Mouse (Mus musculus): ENCODE measurements around the gene Fam129a.

Fam129a gene

DNA sequence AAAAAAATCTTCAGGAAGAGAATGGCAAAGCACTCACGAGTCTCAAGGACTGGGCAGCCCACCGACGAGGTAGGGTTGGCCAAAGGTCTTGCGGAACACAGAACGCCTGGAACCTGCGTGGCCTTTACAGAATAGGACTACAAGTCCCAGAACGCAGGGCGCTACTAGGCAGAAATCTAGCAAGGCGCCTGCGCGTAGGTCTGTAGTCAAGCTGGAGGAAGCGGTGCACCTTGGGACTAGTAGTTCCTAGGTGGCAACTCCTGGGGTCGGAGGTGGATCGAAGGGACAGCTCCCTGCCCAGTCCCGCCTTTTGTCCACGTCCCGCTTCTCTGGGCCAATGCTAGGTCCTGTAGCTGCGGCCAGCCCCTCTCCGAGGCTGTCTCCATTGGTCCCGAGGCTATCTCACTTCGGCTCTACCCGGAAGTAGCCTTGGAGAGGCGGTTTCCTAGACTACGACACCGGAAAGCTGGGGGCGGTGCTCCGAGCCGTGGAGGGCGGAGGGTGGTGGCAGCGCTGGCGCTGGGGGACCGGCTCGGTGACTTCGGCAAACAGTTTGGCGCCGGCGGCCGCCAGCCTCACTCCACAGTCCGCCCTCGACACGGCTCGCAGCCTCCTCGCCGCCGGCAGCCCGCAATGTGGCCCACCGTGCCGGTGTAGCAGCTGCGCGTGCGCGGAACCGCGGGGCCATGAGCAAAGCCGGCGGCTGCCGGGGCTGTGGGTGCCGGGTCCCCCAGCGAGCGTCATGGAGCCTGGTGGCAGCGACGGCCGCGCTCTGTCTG, 184.1 kb downstream of the Fam129a start, which contains the start of gene Edem3:
TSS of gene Edem3 (plus strand) at position 491 of the 779 bp plus-strand sequence.
- peak; percentile 100 for DNase-seq

DNA sequence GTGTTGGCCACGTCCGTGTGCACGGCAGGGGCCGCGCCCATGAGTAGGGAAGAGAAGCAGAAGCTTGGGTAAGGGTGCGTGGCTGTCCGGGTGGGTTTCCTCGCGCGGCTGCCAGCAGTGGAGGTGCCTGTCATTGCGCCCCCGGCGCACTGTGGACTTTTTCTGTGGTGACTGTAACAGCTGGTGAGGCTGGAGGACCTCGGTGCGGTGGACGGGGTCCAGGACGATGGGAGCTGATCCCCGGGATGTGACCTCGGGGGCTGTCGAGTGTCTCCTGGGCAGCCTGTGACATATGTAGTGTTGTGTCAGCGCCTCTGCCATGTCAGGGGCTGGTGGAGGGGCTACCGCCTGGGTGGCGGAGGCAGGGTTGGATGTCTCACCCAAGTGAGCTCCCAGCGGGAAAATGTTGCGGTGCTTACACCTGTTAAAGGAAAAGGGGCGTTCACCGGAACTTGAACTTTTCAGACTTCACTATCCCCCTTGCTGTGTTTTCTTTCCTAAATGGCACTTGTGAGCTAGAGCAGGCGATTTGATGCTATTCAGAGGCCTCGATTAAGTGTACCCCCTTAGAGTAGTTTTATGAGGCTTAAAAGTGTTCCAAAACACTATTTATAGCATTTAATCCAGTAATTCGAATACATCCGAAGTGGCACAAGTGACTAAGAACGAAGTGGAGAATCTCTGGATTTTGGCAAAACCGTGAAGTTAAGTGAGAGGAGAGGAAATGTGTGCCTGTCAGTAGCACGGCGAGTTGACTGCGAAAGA, 184.9 kb downstream of the Fam129a start:
- no peak for DNase-seq

DNA sequence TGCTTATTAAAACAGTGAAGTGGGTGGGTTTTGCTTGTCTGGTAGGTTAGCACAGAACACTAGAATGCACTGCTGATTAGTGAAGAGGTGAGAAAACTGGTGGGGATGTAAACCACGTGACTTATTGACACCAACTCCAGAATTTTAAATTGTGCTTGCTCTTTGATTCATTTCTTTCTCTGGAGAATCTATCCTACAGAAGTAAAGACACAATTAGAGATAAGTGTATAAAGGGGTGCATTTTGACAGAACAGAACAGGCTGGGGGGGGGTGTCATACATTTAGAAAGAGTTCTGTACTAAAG, 185.4 kb downstream of the Fam129a start:
- no peak for DNase-seq

DNA sequence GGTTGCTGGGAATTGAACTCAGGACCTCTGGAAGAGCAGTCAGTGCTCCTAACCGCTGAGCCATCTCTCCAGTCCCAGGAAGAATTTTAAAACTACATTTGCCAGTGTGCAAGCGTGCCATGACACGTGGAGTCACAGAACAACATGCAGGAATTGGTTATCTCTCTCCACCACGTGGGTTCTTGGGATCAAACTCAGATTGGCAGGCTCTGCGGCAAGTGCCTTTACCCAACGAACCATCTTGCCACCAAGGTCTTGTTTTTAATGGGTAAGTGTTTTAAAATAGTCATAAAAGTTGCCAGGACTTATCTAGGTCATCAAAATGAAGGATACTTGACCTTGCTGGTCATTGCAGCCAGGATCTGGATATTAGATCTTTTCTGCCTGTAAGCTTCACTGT, 187.3 kb downstream of the Fam129a start:
- no peak for DNase-seq

DNA sequence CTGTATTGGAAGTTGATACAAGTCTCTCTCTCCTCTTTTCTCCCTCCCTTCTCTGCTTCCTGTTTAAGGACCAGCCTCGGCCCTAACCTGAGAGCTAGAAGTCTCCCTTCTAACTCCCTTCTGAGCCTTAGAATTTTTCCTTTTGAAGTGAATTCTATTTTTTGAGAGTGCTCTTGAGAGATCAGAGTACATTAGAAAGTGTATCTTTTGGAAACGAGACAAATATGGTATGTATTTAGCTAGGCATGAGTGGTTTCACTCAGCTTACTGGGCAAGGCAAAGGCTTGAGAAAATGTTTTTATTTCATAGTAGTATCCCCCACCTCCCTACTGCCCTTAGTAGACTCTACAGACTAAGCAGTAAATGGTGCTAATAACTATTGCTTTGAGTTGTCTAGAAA, 188.0 kb downstream of the Fam129a start:
- no peak for DNase-seq

DNA sequence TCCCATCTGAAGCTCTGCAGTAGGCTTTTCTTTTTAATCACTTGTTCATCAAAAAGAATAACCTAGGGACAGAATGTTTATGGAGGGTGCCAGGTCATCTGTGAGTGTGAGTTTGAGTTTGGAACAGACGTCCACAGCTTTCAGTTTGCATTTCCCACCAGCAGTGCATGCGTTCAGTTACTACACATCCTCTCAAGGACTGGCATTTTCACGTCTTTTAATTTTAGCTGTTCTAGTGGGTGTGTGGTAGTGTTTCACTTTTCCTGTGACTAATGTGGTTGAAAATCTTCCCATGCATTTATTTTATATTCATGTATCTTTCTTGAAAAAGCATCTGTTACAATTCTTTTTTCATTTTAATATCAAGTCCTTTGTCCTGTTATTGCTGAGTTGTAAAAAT, 193.2 kb downstream of the Fam129a start:
- no peak for DNase-seq

DNA sequence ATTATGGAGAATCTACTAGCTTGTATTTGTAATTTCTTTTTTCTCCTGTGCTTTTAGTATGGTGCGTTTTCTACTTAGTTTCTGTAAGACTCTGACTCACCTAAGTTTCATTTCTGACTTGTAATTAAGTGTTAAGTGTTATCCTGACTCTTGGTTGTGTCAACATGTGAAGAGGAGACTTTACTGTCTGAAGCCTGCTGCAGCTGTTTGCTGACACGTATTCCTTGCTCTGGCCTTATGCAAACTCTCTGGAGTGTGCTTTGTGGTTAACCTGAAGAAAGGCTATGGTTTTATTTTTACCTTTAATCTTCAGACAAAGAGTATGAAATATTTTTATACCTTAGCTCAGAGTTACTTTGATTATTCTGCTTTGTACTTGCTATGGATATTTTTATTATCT, 195.2 kb downstream of the Fam129a start:
- no peak for DNase-seq

DNA sequence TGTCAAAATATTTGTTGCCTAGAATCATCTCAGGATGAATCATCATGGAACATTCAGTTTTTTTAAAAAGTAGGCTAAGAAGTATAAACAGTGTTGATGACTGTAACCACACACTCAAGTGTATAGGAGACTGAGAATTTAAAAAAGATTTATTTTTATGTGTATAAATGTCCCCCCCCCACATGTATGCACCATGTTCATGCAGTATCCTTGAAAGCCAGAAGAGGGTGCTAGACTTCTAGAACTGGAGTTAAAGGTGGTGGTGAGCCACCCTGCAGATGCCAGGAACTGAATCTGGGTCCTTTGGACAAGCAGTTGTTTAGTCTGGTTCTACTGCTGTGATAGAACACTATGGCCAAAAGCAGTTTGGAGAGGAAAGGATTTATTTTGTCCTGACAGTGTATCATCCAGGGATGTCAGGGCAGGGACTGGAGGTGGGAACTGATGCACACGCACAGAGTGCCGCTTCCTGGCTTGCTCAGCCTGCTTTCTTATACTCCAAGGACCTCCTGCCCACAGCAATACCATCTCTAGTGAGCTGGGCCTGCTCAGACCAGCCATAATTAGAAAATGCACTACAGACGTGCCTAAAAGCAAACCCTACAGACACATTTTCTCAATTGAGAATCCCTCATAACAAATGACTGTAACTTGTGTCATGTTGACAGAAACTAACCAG, 196.1 kb downstream of the Fam129a start:
- DNase-seq, result no peak

DNA sequence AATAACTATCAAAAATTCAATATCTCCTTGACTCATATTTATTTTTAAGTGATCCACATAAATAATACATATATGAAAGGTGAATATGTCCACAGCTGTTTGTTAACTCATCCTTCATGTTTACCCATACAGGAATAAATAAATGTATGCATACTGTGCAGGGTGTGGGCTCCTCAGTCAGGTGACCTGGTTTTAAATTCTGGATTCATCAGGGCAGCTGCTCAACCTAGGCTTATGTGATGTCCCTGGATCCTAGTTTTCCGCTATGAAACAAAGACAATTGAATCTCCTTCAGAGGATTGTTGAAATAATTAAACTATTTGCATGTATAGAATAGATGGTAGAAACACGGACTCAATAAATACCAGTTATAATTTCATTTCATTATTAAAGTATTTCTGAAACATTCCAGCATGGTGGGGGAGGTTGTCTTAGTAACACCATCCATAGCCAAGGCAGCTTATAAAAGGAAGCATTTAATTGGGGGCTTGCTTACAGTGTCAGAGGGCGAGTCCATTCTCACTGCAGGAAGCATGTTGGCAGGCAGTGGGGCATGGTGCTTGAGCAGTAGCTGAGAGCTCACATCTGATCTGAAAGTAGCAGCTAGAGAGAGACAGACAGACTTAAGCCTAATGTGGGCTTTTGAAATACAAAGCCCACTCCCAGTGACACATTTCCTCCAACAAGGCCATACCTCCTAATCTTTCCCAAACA, 198.4 kb downstream of the Fam129a start:
- DNase-seq, result no peak
